In genomic region chr8:117074350-117075182, GRCm38 (mm10) we compare ENCODE assay signal across 11 mouse cellular contexts. TPM values are rescaled to one million over a fixed set of nuclear protein-coding genes. Genes with fewer than 3 reads are reported as not detected.
DNase-seq lines count a peak whose midpoint lies in the region; TF ChIP-seq lines count a peak whose summit lies in the region.
"Had no signal": no experiment of that assay in that cellular context is flagged by ENCODE, and none has a peak within 500 bp of the region (broad histone marks: within the 10 kb centered on the region; RNA-seq: fewer than 3 reads in every experiment).

No protein-coding gene starts in this region.

- no peak overlapping the region for H3K4me3 ChIP-seq in left cerebral cortex, adult 2 months
- H3K4me3 ChIP-seq: hindbrain, embryonic 15.5 days; limb, embryonic 15.5 days had no signal

- DNase-seq in A20 (ENCODE audit: low read depth, low spot score) = peak; percentile 58
- DNase-seq in MEL-GATA-1-ER (ENCODE audit: extremely low read depth, low read depth) = peak; percentile 91
- peak; percentile 49 for DNase-seq in induced T-regulatory cell, adult 2 months (ENCODE audit: low read depth)
- DNase-seq in natural killer cell, adult 2 months (ENCODE audit: low spot score in 2 of 2) = peak; percentile 81 to 87
- no peak for DNase-seq in adrenal gland, postnatal 10 days
- DNase-seq in left cerebral cortex, adult 2 months (ENCODE audit: extremely low spot score in 1 of 2, low spot score in 2 of 2) = no peak
- DNase-seq in adrenal gland, adult 2 months = no peak
- DNase-seq: cerebellum, adult 11-12 months; gastrocnemius, postnatal 25 days had no signal

- H3K27ac ChIP-seq in left cerebral cortex, adult 2 months = no peak overlapping the region
- H3K27ac ChIP-seq: hindbrain, embryonic 15.5 days; limb, embryonic 15.5 days had no signal

- intact Hi-C loops in left cerebral cortex, adult 2 months (cut with DNase I) = no loop called here

- no peak for TF ChIP-seq CTCF in left cerebral cortex, adult 2 months (IDR thresholded peaks at IDR 0.05)

RNA-seq across cellular contexts. Expression of gene Pkd1l2, which starts 7.7 kb away (rescaled TPM):
- total RNA-seq in adrenal gland, postnatal 10 days (2021) = under 1 TPM; 0.36 to 0.94 TPM
- under 1 TPM; 0.18 to 0.23 TPM for total RNA-seq in left cerebral cortex, adult 2 months (2021)
- 1 to 10 TPM in 1 of 2 experiments, under 1 TPM in 1; 0.93 to 2.3 TPM for total RNA-seq in adrenal gland, adult 2 months (2021)
- 1.1 and 1.2 TPM in 2 replicates for polyA plus RNA-seq in adrenal gland, adult 2 months (2012; rRNA removed)

RNA-seq across cellular contexts. Expression of gene Bco1, which starts 21.1 kb away (rescaled TPM):
- 1 to 10 TPM; 1.2 to 2.8 TPM for total RNA-seq in adrenal gland, postnatal 10 days (2021)
- total RNA-seq in left cerebral cortex, adult 2 months (2021) = not detected
- total RNA-seq in adrenal gland, adult 2 months (2021) = under 1 TPM; 0.38 to 0.55 TPM
- not detected in 2 replicates for polyA plus RNA-seq in adrenal gland, adult 2 months (2012; rRNA removed)
- total RNA-seq: gastrocnemius, postnatal 25 days had no signal

Comparison
In these comparisons a context has a peak if more than half of its experiments do, and no peak if none do; other contexts are left out.
1. DNase-seq: peak in A20 (single experiment), MEL-GATA-1-ER (single experiment), induced T-regulatory cell, adult 2 months (single experiment) and natural killer cell, adult 2 months (2 of 2); none in adrenal gland, postnatal 10 days (single experiment), left cerebral cortex, adult 2 months (0 of 2) and adrenal gland, adult 2 months (single experiment).